Mouse (Mus musculus) E14TG2a.4 (cell line): ENCODE measurements around the gene Minos1.

ENCODE experiments used
- CTCF ChIP-seq: conservative IDR thresholded peaks from 2 replicates; pipeline ENCODE4 v1.5.1; 2014; ENCODE audit warnings: low read length
- NANOG ChIP-seq: IDR thresholded peaks from 2 replicates; pipeline ENCODE4 v1.6.1; 2014; ENCODE audit warnings: borderline replicate concordance, low read length, mixed read lengths
- POU5F1 ChIP-seq: IDR thresholded peaks from 2 replicates; pipeline ENCODE4 v1.6.1; 2014; ENCODE audit warnings: low read length, borderline replicate concordance

- no peak for TF ChIP-seq POU5F1
- TF ChIP-seq CTCF, result no peak
- TF ChIP-seq NANOG, result no peak
Measured at GRCm38 (mm10) chr4:139168985-139169747, 38.3 kb upstream of the Minos1 start.
